Mouse (Mus musculus) layer of hippocampus, postnatal 10 days (tissue): ENCODE data around the gene Pkn1. TPM values are rescaled to one million over a fixed set of nuclear protein-coding genes. Genes with fewer than 3 reads are reported as not detected.
A peak's percentile ranks its signal among the peaks of the same experiment; 100 is the strongest.

Experiments
- DNase-seq, 2 experiments: peaks; one replicate each; pipeline ENCODE4 v3.0.0; 2021; ENCODE audit warnings: low spot score in 2 of 2
- total RNA-seq, 2 experiments: library from RNA; stranded (reverse); gene quantifications; 2 replicates each; pipeline ENCODE4 v1.2.3; 2021

Pkn1 gene
- total RNA-seq, 2 experiments from 2014 or later, result 65.0 to 73.7 TPM

GRCm38 (mm10) chr8:83724697-83725482, 25.9 kb upstream of the Pkn1 start:
- DNase-seq, result peak; percentile 85 to 90

- no peak for DNase-seq
Observed at GRCm38 (mm10) chr8:83723447-83724083, 24.6 kb upstream of the Pkn1 start.

GRCm38 (mm10) chr8:83722631-83723030, 23.7 kb upstream of the Pkn1 start:
- no peak for DNase-seq

GRCm38 (mm10) chr8:83721405-83722025, 22.5 kb upstream of the Pkn1 start:
- DNase-seq, result no peak

- DNase-seq, result no peak
Observed at GRCm38 (mm10) chr8:83719693-83720092, 20.7 kb upstream of the Pkn1 start.

GRCm38 (mm10) chr8:83719048-83719447, 20.1 kb upstream of the Pkn1 start:
- DNase-seq, result no peak

- DNase-seq, result no peak
Observed at GRCm38 (mm10) chr8:83716563-83716962, 17.6 kb upstream of the Pkn1 start.

GRCm38 (mm10) chr8:83715771-83716170, 16.8 kb upstream of the Pkn1 start:
- no peak for DNase-seq

GRCm38 (mm10) chr8:83715031-83715690, 16.2 kb upstream of the Pkn1 start, which contains the start of gene Ddx39:
Gene Ddx39 (plus strand): TSS chr8:83715177.
- peak; percentile 92 to 94 for DNase-seq

GRCm38 (mm10) chr8:83714676-83715030, 15.7 kb upstream of the Pkn1 start:
- DNase-seq, result no peak

- no peak for DNase-seq
Observed at GRCm38 (mm10) chr8:83707554-83707953, 8.6 kb upstream of the Pkn1 start.

GRCm38 (mm10) chr8:83706411-83706810, 7.4 kb upstream of the Pkn1 start:
- no peak for DNase-seq

- DNase-seq, result no peak
Observed at GRCm38 (mm10) chr8:83703426-83703825, 4.4 kb upstream of the Pkn1 start.

GRCm38 (mm10) chr8:83700423-83701085, 1.6 kb upstream of the Pkn1 start:
- DNase-seq, result no peak

- DNase-seq, result no peak
Observed at GRCm38 (mm10) chr8:83699566-83699965, 587 bp upstream of the Pkn1 start.

GRCm38 (mm10) chr8:83698291-83698660, 703 bp downstream of the Pkn1 start:
- DNase-seq, result peak; percentile 36 to 45

- DNase-seq, result no peak
Observed at GRCm38 (mm10) chr8:83697374-83698220, 1.4 kb downstream of the Pkn1 start.

- DNase-seq, result no peak
Observed at GRCm38 (mm10) chr8:83695351-83696106, 3.5 kb downstream of the Pkn1 start.

- no peak for DNase-seq
Observed at GRCm38 (mm10) chr8:83694369-83695160, 4.4 kb downstream of the Pkn1 start.
